Mouse (Mus musculus) embryonic facial prominence, embryonic 12.5 days (tissue): ENCODE data around the gene Il21r. TPM values are rescaled to one million over a fixed set of nuclear protein-coding genes. Genes with fewer than 3 reads are reported as not detected.

Experiments used
- ATAC-seq: fragments of 200-750 bp; cut with Nextera tagmentation; 2 replicates; pipeline ENCODE4 v1.8.0; 2017; ENCODE audit not compliant: insufficient number of reproducible peaks, insufficient read depth, low FRiP score, low TSS enrichment
- H3K27ac ChIP-seq: fragments of 300-500 bp; sonication (generic); 2 replicates; pipeline ENCODE4 v1.5.1; 2016; ENCODE audit warnings: mild to moderate bottlenecking
- H3K27me3 ChIP-seq: fragments of 300-500 bp; sonication (generic); 2 replicates; pipeline ENCODE4 v1.6.1; 2016; ENCODE audit warnings: mild to moderate bottlenecking, moderate library complexity
- H3K36me3 ChIP-seq: fragments of 300-500 bp; sonication (generic); 2 replicates; pipeline ENCODE4 v1.6.1; 2016; ENCODE audit warnings: mild to moderate bottlenecking
- H3K4me1 ChIP-seq: fragments of 300-500 bp; sonication (generic); 2 replicates; pipeline ENCODE4 v1.6.1; 2016
- H3K4me2 ChIP-seq: fragments of 300-500 bp; sonication (generic); replicated peaks from 2 replicates; pipeline ENCODE4 v1.6.1; 2016; ENCODE audit warnings: mild to moderate bottlenecking, moderate library complexity
- H3K4me3 ChIP-seq: fragments of 300-500 bp; sonication (generic); 2 replicates; pipeline ENCODE4 v1.5.1; 2016; ENCODE audit warnings: mild to moderate bottlenecking
- H3K9ac ChIP-seq: fragments of 300-500 bp; sonication (generic); 2 replicates; pipeline ENCODE4 v1.6.1; 2016; ENCODE audit warnings: mild to moderate bottlenecking, moderate library complexity
- H3K9me3 ChIP-seq: fragments of 300-500 bp; sonication (generic); 2 replicates; pipeline ENCODE4 v1.6.1; 2016; ENCODE audit warnings: mild to moderate bottlenecking, moderate library complexity
- WGBS: fragments of 180-500 bp; shearing (Covaris S2); methylation state at CpG from one replicate; pipeline ENCODE4 v1.1.7; 2016; 5-methylcytosine and 5-hydroxymethylcytosine counted together
- polyA plus RNA-seq: library from polyadenylated mRNA; unstranded; fragments of >200 nt; fragmentation: Nextera tagmentation; extraction: Ambion mirVana; gene quantifications from 2 replicates; pipeline ENCODE4 v1.2.1, GENCODE M21; 2016

The Il21r gene
- polyA plus RNA-seq, 1 experiment from 2014 or later = 0.09 TPM

DNA sequence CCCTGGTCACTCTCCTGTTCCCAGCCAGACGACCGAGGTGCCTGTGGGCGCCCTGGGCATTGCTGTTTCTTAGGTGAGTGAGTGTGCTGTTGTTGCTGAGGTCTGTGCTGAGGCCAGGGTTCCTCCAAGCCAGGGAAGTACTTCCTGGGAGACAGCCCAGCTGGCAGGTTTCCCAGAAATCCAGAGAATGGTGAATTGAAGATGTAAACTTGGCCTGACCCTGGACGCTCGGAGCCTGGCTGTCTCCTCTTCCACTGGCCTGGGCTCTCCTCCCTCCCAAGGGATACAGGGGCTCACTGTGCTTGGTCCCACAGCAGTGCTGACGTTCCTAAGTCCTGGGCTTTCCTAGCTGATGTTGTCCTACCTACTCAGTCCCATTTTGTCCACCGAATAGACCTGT, 26.2 kb upstream of the Il21r start:
- H3K36me3 ChIP-seq = 0 out of 2 replicates have a peak, but pooled peaks cover 3% of the 10 kb centered on the region
- 72% methylated on average over 7 of the region's 7 CpGs for WGBS
- no peak overlapping the region for H3K27ac ChIP-seq
- H3K9me3 ChIP-seq = no peaks in the 10 kb centered on the region
- no peak overlapping the region for H3K4me3 ChIP-seq
- H3K4me2 ChIP-seq = no peak overlapping the region
- H3K9ac ChIP-seq = no peak overlapping the region
- ATAC-seq = no peak
- no peaks in the 10 kb centered on the region for H3K27me3 ChIP-seq
- H3K4me1 ChIP-seq = peaks cover 11% of the 10 kb centered on the region; the same call in 1 of the 2 replicates

DNA sequence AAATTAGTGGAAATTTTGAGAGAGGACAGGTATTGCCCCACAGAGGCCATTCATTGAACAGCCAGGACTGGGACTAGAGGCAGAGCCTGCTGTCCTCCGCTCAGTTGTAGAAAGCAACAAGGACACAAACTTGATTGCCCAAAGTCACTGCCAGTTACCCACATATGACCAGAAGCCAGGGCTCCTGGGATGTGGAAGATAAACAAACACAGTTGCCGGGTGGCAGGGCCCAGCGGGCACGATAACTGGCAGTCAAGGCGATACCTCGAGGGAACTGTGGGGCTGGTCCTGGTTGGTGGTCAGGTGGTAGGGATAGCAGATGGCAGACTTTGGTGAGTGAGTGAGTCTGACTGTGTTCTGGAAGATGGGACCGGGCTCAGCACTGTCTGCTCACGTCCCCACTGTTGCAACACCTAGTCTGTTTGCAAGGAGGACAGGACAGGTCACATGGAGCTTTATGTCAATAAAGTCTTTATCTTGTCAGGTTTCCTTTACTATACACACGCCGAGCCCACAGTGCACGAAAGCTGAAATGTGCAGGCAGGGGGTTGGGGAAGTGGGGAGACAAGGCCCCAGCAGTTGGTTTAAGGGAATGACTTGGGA, 25.6 kb upstream of the Il21r start:
- no peaks in the 10 kb centered on the region for H3K27me3 ChIP-seq
- no peak overlapping the region for H3K27ac ChIP-seq
- H3K4me1 ChIP-seq = peaks cover 11% of the 10 kb centered on the region; the same call in 1 of the 2 replicates
- 0 out of 2 replicates have a peak, but pooled peaks cover 3% of the 10 kb centered on the region for H3K36me3 ChIP-seq
- H3K9me3 ChIP-seq = no peaks in the 10 kb centered on the region
- 89% methylated on average over 11 of the region's 11 CpGs for whole genome bisulfite sequencing
- no peak overlapping the region for H3K4me3 ChIP-seq
- H3K9ac ChIP-seq = no peak overlapping the region
- H3K4me2 ChIP-seq = no peak overlapping the region
- ATAC-seq = no peak

GRCm38 (mm10) chr7:125578106-125578505, 25.1 kb upstream of the Il21r start:
- 78% methylated on average over 3 of the region's 3 CpGs for WGBS
- Histone ChIP-seq H3K4me2 (no peak overlapping the region), H3K9me3 (no peaks in the 10 kb centered on the region), H3K4me3 (no peak overlapping the region), H3K9ac (no peak overlapping the region), H3K4me1 (peaks cover 11% of the 10 kb centered on the region; the same call in 1 of the 2 replicates), H3K27ac (no peak overlapping the region), H3K36me3 (0 out of 2 replicates have a peak, but pooled peaks cover 3% of the 10 kb centered on the region), H3K27me3 (no peaks in the 10 kb centered on the region)
- ATAC-seq = no peak

DNA sequence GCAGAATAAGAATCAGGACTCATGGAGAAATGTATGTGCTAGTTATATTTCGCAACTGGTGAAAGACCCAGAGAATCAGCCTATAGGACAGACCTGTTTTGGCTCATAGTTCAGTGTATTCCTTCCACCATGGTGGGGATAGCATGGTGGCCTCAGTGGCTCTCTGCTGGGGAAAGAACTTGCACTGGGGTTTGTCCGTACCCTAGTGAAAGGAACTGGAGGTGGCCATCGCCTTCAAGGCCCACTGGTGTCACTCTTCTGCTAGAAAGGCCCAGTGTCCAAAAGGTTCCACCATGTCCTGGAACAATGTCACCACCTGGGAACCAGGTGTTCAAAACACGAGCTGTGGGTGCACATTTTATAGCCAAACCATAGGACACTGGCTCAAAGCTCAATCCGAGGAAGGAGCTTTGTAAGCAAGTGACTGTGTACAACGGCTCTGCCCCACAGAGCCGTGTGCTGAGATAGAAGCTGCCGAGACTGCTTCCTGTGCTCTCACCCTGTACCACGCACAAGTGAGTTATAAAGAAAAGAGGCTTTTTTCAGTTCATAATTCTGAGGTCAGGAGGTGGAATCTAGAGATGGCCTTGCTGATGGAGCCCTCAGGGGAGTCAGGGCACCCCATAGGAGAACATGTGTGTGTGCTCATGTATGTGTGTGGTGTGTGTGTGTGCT, 23.5 kb upstream of the Il21r start:
- no peak overlapping the region for H3K4me2 ChIP-seq
- 0 out of 2 replicates have a peak, but pooled peaks cover 3% of the 10 kb centered on the region for H3K36me3 ChIP-seq
- ATAC-seq = no peak
- H3K4me3 ChIP-seq = no peak overlapping the region
- WGBS = 80% methylated on average over 9 of the region's 9 CpGs
- H3K27ac ChIP-seq = no peak overlapping the region
- H3K27me3 ChIP-seq = no peaks in the 10 kb centered on the region
- no peaks in the 10 kb centered on the region for H3K9me3 ChIP-seq
- H3K9ac ChIP-seq = no peak overlapping the region
- peaks cover 11% of the 10 kb centered on the region; the same call in 1 of the 2 replicates for H3K4me1 ChIP-seq

DNA sequence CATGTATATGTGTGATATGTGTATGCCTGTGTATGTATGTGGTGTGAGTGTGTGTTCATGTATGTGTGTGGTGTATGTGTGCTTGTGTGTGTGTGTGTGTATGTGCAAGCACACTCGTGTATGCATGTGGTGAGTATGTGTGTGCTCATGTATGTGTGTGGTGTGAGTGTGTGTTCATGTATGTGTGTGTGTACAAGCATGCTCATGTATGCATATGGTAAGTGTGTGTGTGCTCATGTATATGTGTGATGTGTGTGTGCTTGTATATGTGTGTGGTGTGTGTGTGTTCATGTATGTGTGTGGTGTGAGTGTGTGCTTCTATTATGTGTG, 23.0 kb upstream of the Il21r start:
- peaks cover 11% of the 10 kb centered on the region; the same call in 1 of the 2 replicates for H3K4me1 ChIP-seq
- no peaks in the 10 kb centered on the region for H3K27me3 ChIP-seq
- H3K4me3 ChIP-seq = no peak overlapping the region
- WGBS = 89% methylated on average over 1 of the region's 1 CpGs
- ATAC-seq = no peak
- no peak overlapping the region for H3K9ac ChIP-seq
- H3K36me3 ChIP-seq = 0 out of 2 replicates have a peak, but pooled peaks cover 3% of the 10 kb centered on the region
- no peak overlapping the region for H3K27ac ChIP-seq
- H3K9me3 ChIP-seq = no peaks in the 10 kb centered on the region
- no peak overlapping the region for H3K4me2 ChIP-seq

DNA sequence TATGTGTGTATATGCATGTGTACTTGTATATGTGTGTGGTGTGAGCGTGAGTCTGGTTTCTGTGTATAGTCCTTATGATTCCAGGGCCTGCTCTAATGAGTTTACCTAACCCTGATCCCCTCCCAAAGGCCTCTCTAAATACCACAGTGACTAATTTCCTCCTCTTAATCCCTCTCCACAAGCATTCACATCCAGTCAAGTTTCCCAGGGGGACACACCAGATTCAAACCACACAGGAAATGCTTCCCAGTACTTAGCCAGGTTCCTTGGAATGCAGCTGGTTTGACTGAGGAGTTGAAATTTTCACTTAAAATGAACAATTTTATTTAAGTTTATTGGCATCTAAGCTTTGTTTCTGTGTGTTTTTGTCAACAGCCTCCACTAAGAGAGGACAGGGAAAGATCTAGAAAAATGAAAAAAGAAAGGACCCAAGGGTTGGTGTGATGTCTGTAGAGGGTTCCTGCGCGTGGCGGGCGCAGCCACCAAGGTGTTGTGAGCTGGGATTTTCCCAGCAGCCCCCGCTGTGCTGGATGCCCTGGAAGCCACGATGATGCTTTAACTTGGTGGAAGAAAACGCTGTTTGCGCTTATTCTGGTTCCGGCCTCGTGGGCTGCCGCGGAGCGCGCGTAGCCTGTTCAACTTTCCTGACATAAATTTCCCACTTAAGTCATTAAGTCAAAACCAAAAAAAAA, 22.5 kb upstream of the Il21r start:
- no peak overlapping the region for H3K27ac ChIP-seq
- WGBS = 6% methylated on average over 16 of the region's 16 CpGs
- ATAC-seq = no peak

DNA sequence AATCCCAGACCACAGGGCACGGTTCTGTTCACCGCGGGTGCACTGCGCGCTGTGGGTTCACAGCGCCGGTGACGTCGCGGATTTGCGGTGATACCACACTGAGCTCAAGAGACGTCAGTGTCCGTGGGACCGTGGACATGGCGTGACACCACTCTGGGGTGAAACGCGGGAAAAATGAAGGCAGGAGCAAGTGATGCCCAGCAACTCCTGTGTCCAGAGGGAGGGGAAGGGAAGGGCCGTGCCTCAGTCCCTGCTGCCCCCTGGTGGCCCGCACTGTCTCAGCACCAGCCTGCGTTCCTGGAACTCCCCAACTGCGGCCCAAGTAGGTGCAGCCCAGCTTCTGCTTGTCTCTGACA, 21.9 kb upstream of the Il21r start:
- WGBS = 3% methylated on average over 21 of the region's 21 CpGs

More for the DNA sequence above, 22.5 kb upstream of the Il21r start:
- peak overlapping the region; percentile 80 for H3K4me2 ChIP-seq
- peak overlapping the region; percentile 33 for H3K4me3 ChIP-seq
- H3K27me3 ChIP-seq = no peaks in the 10 kb centered on the region
- 0 out of 2 replicates have a peak, but pooled peaks cover 3% of the 10 kb centered on the region for H3K36me3 ChIP-seq
- no peaks in the 10 kb centered on the region for H3K9me3 ChIP-seq
- H3K4me1 ChIP-seq = peaks cover 11% of the 10 kb centered on the region; the same call in 1 of the 2 replicates
- peak overlapping the region; percentile 49 for H3K9ac ChIP-seq

DNA sequence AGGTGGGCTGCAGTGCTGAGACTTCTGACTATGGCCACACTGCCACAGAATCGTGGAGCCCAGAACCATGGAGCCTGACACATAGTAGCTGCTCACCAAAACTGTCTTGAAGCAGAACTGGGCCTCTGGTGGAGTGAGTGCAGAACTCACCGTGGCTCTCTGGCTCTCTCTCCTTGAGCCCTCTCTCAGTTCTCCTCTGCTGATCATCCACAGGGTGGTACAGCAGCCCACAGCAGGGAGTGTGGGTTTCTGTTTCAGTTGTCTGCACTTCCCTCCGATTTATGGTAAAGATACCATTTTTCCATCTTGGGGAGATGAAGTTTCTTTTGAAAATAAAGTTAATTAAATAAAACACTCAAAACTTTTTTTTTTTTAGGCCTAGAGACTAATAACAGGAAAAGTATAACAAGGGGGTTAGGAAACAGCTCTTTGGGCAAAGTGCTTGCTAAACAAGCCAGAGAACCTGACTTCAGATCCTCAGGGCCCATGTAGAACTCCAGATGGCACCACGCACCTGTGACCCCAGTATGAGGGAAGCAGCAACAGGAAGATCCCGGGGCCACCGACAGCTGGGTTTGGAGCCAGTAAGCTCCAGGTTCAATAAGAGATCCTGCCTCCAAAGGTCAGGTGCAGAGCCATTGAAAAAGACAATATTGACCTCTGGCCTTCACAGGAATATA, 19.8 kb upstream of the Il21r start:
- 0 out of 2 replicates have a peak, but pooled peaks cover 3% of the 10 kb centered on the region for H3K9me3 ChIP-seq
- H3K4me1 ChIP-seq = peaks cover 9% of the 10 kb centered on the region; the same call in 1 of the 2 replicates
- no peaks in the 10 kb centered on the region for H3K27me3 ChIP-seq
- no peak for ATAC-seq
- no peak overlapping the region for H3K4me3 ChIP-seq
- 76% methylated on average over 6 of the region's 6 CpGs for WGBS
- H3K9ac ChIP-seq = no peak overlapping the region
- no peak overlapping the region for H3K4me2 ChIP-seq
- H3K36me3 ChIP-seq = no peaks in the 10 kb centered on the region
- no peak overlapping the region for H3K27ac ChIP-seq

More for the DNA sequence above, 21.9 kb upstream of the Il21r start:
- peak; percentile 76; the same call in 1 of the 2 replicates for ATAC-seq
- Histone ChIP-seq H3K4me1 (peaks cover 9% of the 10 kb centered on the region; the same call in 1 of the 2 replicates), H3K4me2 (peak overlapping the region; percentile 80), H3K27me3 (no peaks in the 10 kb centered on the region), H3K27ac (no peak overlapping the region), H3K9ac (peak overlapping the region; percentile 49), H3K36me3 (no peaks in the 10 kb centered on the region), H3K4me3 (peak overlapping the region; percentile 33), H3K9me3 (no peaks in the 10 kb centered on the region)

DNA sequence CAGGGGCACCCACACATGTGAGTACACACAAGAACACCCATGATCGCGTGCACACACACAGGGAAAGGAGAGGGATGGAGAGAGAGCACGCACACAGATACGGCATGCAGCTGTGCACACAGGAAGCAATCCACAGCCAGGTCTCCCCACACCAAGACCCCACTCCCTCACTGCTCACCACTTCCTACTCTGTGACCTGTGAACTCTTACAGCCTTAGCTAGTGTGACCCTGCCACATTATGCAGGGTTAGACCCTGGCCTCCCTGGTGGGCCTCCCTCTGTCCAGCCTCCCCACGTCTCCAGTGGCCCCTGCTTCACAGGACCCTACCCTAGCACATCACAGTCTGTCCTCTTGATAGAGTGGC, 19.2 kb upstream of the Il21r start:
- H3K27me3 ChIP-seq = no peaks in the 10 kb centered on the region
- no peak overlapping the region for H3K4me3 ChIP-seq
- no peak for ATAC-seq
- no peak overlapping the region for H3K4me2 ChIP-seq
- no peak overlapping the region for H3K27ac ChIP-seq
- 75% methylated on average over 5 of the region's 5 CpGs for WGBS
- no peak overlapping the region for H3K9ac ChIP-seq
- peaks cover 9% of the 10 kb centered on the region; the same call in 1 of the 2 replicates for H3K4me1 ChIP-seq
- 0 out of 2 replicates have a peak, but pooled peaks cover 3% of the 10 kb centered on the region for H3K9me3 ChIP-seq
- H3K36me3 ChIP-seq = no peaks in the 10 kb centered on the region

GRCm38 (mm10) chr7:125586355-125586754, 16.9 kb upstream of the Il21r start:
- no peaks in the 10 kb centered on the region for H3K27me3 ChIP-seq
- WGBS = 97% methylated on average over 23 of the region's 23 CpGs
- ATAC-seq = no peak
- H3K36me3 ChIP-seq = no peaks in the 10 kb centered on the region
- H3K9ac ChIP-seq = no peak overlapping the region
- H3K4me1 ChIP-seq = no peaks in the 10 kb centered on the region
- 0 out of 2 replicates have a peak, but pooled peaks cover 3% of the 10 kb centered on the region for H3K9me3 ChIP-seq
- no peak overlapping the region for H3K4me3 ChIP-seq
- H3K27ac ChIP-seq = no peak overlapping the region
- H3K4me2 ChIP-seq = no peak overlapping the region

- Histone ChIP-seq H3K9me3 (0 out of 2 replicates have a peak, but pooled peaks cover 3% of the 10 kb centered on the region), H3K4me2 (no peak overlapping the region), H3K27ac (no peak overlapping the region), H3K27me3 (no peaks in the 10 kb centered on the region), H3K4me3 (no peak overlapping the region), H3K36me3 (no peaks in the 10 kb centered on the region), H3K4me1 (no peaks in the 10 kb centered on the region), H3K9ac (no peak overlapping the region)
- 78% methylated on average over 4 of the region's 4 CpGs for WGBS
- ATAC-seq = no peak
Observed at GRCm38 (mm10) chr7:125588721-125589120, 14.5 kb upstream of the Il21r start.
